In genomic region chr5:67100564-67101394, GRCm38 (mm10) we compare ENCODE assay signal across 19 mouse cellular contexts. TPM values are rescaled to one million over a fixed set of nuclear protein-coding genes. Genes with fewer than 3 reads are reported as not detected.
DNase-seq lines count a peak whose midpoint lies in the region; ATAC-seq and TF ChIP-seq lines count a peak whose summit lies in the region.
"Had no signal": no experiment of that assay in that cellular context is flagged by ENCODE, and none has a peak within 500 bp of the region (broad histone marks: within the 10 kb centered on the region; RNA-seq: fewer than 3 reads in every experiment).

No protein-coding gene starts in this region.

- no peak overlapping the region for H3K4me2 ChIP-seq in heart, postnatal 0 days (ENCODE audit: low read depth, low read length)
- H3K4me2 ChIP-seq in midbrain, embryonic 14.5 days (ENCODE audit: low read length) = no peak overlapping the region
- H3K4me2 ChIP-seq in midbrain, embryonic 13.5 days (replicated peaks) = no peak overlapping the region
- no peak overlapping the region for H3K4me2 ChIP-seq in neural tube, embryonic 11.5 days (ENCODE audit: low read depth)
- H3K4me2 ChIP-seq: embryonic facial prominence, embryonic 15.5 days; neural tube, embryonic 13.5 days had no signal

- WGBS in heart, postnatal 0 days = 3% methylated on average over 34 of the region's 34 CpGs
- WGBS in heart, embryonic 10.5 days = 1% methylated on average over 34 of the region's 34 CpGs
- 2% methylated on average over 34 of the region's 34 CpGs for WGBS in midbrain, embryonic 14.5 days
- under 1% methylated on average over 34 of the region's 34 CpGs for WGBS in midbrain, embryonic 13.5 days
- 1% methylated on average over 34 of the region's 34 CpGs for WGBS in embryonic facial prominence, embryonic 10.5 days
- WGBS in neural tube, embryonic 11.5 days = 1% methylated on average over 34 of the region's 34 CpGs

- no peaks in the 10 kb centered on the region for H3K4me1 ChIP-seq in heart, postnatal 0 days (ENCODE audit: control insufficient read depth, insufficient read depth)
- H3K4me1 ChIP-seq in heart, embryonic 10.5 days = peaks cover 11% of the 10 kb centered on the region
- no peaks in the 10 kb centered on the region for H3K4me1 ChIP-seq in midbrain, embryonic 14.5 days (ENCODE audit: control insufficient read depth, insufficient read depth, low read length)
- H3K4me1 ChIP-seq in midbrain, embryonic 13.5 days (replicated peaks) = peaks cover 9% of the 10 kb centered on the region
- H3K4me1 ChIP-seq in embryonic facial prominence, embryonic 10.5 days = peaks cover 17% of the 10 kb centered on the region
- H3K4me1 ChIP-seq in neural tube, embryonic 11.5 days (ENCODE audit: control insufficient read depth, insufficient read depth, low read length) = peaks cover 6% of the 10 kb centered on the region; the same call in 1 of the 2 replicates

- DNase-seq in heart, postnatal 0 days (ENCODE audit: low spot score) = peak; percentile 8
- DNase-seq in heart, embryonic 10.5 days (ENCODE audit: low spot score) = no peak
- DNase-seq in midbrain, embryonic 14.5 days = peak; percentile 48
- DNase-seq in embryonic facial prominence, embryonic 10.5 days (ENCODE audit: low spot score) = peak; percentile 55
- DNase-seq in neural tube, embryonic 11.5 days (ENCODE audit: low spot score) = peak; percentile 58
- no peak for DNase-seq in layer of hippocampus, adult 9-11 months
- DNase-seq: adrenal gland, adult 8-10 months; kidney, postnatal 25 days; liver, postnatal 0 days had no signal

- no peaks in the 10 kb centered on the region for H3K36me3 ChIP-seq in heart, postnatal 0 days (replicated peaks; ENCODE audit: control insufficient read depth, insufficient read depth, low read length)
- H3K36me3 ChIP-seq in heart, embryonic 10.5 days = no peaks in the 10 kb centered on the region
- no peaks in the 10 kb centered on the region for H3K36me3 ChIP-seq in midbrain, embryonic 14.5 days (ENCODE audit: control insufficient read depth, insufficient read depth, low read length)
- no peaks in the 10 kb centered on the region for H3K36me3 ChIP-seq in midbrain, embryonic 13.5 days
- H3K36me3 ChIP-seq in embryonic facial prominence, embryonic 10.5 days (replicated peaks) = no peaks in the 10 kb centered on the region
- no peaks in the 10 kb centered on the region for H3K36me3 ChIP-seq in neural tube, embryonic 11.5 days (ENCODE audit: control insufficient read depth, insufficient read depth, low read length)
- H3K36me3 ChIP-seq: embryonic facial prominence, embryonic 15.5 days; neural tube, embryonic 13.5 days had no signal

- TF ChIP-seq EP300 in heart, postnatal 0 days (IDR thresholded peaks at IDR 0.05; ENCODE audit: low read depth) = no peak

- no peak for TF ChIP-seq CTCF in heart, postnatal 0 days (IDR thresholded peaks at IDR 0.05; ENCODE audit: low read depth)

- no peaks in the 10 kb centered on the region for H3K9me3 ChIP-seq in heart, postnatal 0 days (replicated peaks; ENCODE audit: control insufficient read depth, low read length)
- H3K9me3 ChIP-seq in heart, embryonic 10.5 days = no peaks in the 10 kb centered on the region
- no peaks in the 10 kb centered on the region for H3K9me3 ChIP-seq in midbrain, embryonic 14.5 days (ENCODE audit: control insufficient read depth, low read length)
- H3K9me3 ChIP-seq in midbrain, embryonic 13.5 days = no peaks in the 10 kb centered on the region
- H3K9me3 ChIP-seq in embryonic facial prominence, embryonic 10.5 days = no peaks in the 10 kb centered on the region
- H3K9me3 ChIP-seq in neural tube, embryonic 11.5 days (ENCODE audit: control insufficient read depth, low read length) = no peaks in the 10 kb centered on the region
- H3K9me3 ChIP-seq: embryonic facial prominence, embryonic 15.5 days; neural tube, embryonic 13.5 days had no signal

- no peak overlapping the region for H3K4me3 ChIP-seq in heart, postnatal 0 days (ENCODE audit: low read depth, low read length)
- no peak overlapping the region for H3K4me3 ChIP-seq in heart, embryonic 10.5 days
- H3K4me3 ChIP-seq in midbrain, embryonic 14.5 days (replicated peaks; ENCODE audit: low read depth, low read length) = no peak overlapping the region
- no peak overlapping the region for H3K4me3 ChIP-seq in midbrain, embryonic 13.5 days (replicated peaks)
- no peak overlapping the region for H3K4me3 ChIP-seq in embryonic facial prominence, embryonic 10.5 days
- no peak overlapping the region for H3K4me3 ChIP-seq in neural tube, embryonic 11.5 days (ENCODE audit: low read depth, low read length)
- H3K4me3 ChIP-seq: embryonic facial prominence, embryonic 15.5 days; heart, adult 2 months; neural tube, embryonic 13.5 days had no signal

- no peak overlapping the region for H3K27ac ChIP-seq in heart, postnatal 0 days (ENCODE audit: low read depth)
- no peak overlapping the region for H3K27ac ChIP-seq in heart, embryonic 10.5 days
- H3K27ac ChIP-seq in midbrain, embryonic 14.5 days (replicated peaks; ENCODE audit: low read depth, low read length) = no peak overlapping the region
- no peak overlapping the region for H3K27ac ChIP-seq in midbrain, embryonic 13.5 days
- H3K27ac ChIP-seq in embryonic facial prominence, embryonic 10.5 days (replicated peaks) = no peak overlapping the region
- no peak overlapping the region for H3K27ac ChIP-seq in neural tube, embryonic 11.5 days (ENCODE audit: low read depth, low read length)
- H3K27ac ChIP-seq: embryonic facial prominence, embryonic 15.5 days; heart, adult 2 months; neural tube, embryonic 13.5 days had no signal

- H3K9ac ChIP-seq in heart, postnatal 0 days (replicated peaks; ENCODE audit: low read depth, low read length) = no peak overlapping the region
- H3K9ac ChIP-seq in midbrain, embryonic 14.5 days (replicated peaks; ENCODE audit: low read length) = no peak overlapping the region
- no peak overlapping the region for H3K9ac ChIP-seq in midbrain, embryonic 13.5 days (replicated peaks)
- H3K9ac ChIP-seq in neural tube, embryonic 11.5 days (ENCODE audit: low read length) = no peak overlapping the region
- H3K9ac ChIP-seq: embryonic facial prominence, embryonic 15.5 days; liver, postnatal 0 days; neural tube, embryonic 13.5 days had no signal

- peaks cover 93% of the 10 kb centered on the region for H3K27me3 ChIP-seq in heart, postnatal 0 days (ENCODE audit: control insufficient read depth, insufficient read depth, low read length)
- peaks cover 99% of the 10 kb centered on the region for H3K27me3 ChIP-seq in heart, embryonic 10.5 days (ENCODE audit: insufficient read depth, poor library complexity, severe bottlenecking)
- H3K27me3 ChIP-seq in midbrain, embryonic 14.5 days (ENCODE audit: control insufficient read depth, insufficient read depth, low read length) = peaks cover 86% of the 10 kb centered on the region
- peaks cover 98% of the 10 kb centered on the region for H3K27me3 ChIP-seq in midbrain, embryonic 13.5 days
- peaks cover 100% of the 10 kb centered on the region for H3K27me3 ChIP-seq in embryonic facial prominence, embryonic 10.5 days (replicated peaks; ENCODE audit: low read depth, poor library complexity, severe bottlenecking)
- H3K27me3 ChIP-seq in neural tube, embryonic 11.5 days (ENCODE audit: control insufficient read depth, insufficient read depth, low read length) = peaks cover 88% of the 10 kb centered on the region

- ATAC-seq in heart, postnatal 0 days (ENCODE audit: insufficient read depth, low read depth) = no peak
- no peak for ATAC-seq in midbrain, embryonic 14.5 days (ENCODE audit: low FRiP score, low TSS enrichment)
- no peak for ATAC-seq in midbrain, embryonic 13.5 days
- ATAC-seq in neural tube, embryonic 11.5 days (ENCODE audit: insufficient read depth, low FRiP score, low TSS enrichment) = no peak
- ATAC-seq in megakaryocyte progenitor cell, adult 5-6 weeks (replicated peaks; ENCODE audit: poor library complexity) = no peak
- ATAC-seq: CD4-positive, CD25-positive, alpha-beta regulatory T cell, adult 4 months; liver, postnatal 0 days had no signal

RNA-seq across cellular contexts. Expression of gene Phox2b, which starts 1.7 kb away (rescaled TPM):
- total RNA-seq in heart, postnatal 0 days (2014; rRNA removed; ENCODE audit: low replicate concordance) = not detected in 2 replicates
- polyA plus RNA-seq in heart, postnatal 0 days (2015; fragmentation: Nextera tagmentation; extraction: Ambion mirVana) = 0.08 TPM in 1 of 2 replicates, not detected in the other
- 0.07 and 0.89 TPM in 2 replicates for polyA plus RNA-seq in heart, embryonic 10.5 days (2016; fragmentation: Nextera tagmentation; extraction: Ambion mirVana)
- 2.2 and 3.3 TPM in 2 replicates for polyA plus RNA-seq in midbrain, embryonic 14.5 days (2014; fragmentation: Nextera tagmentation; extraction: Ambion mirVana)
- polyA plus RNA-seq in midbrain, embryonic 13.5 days (2015; fragmentation: Nextera tagmentation; extraction: Ambion mirVana) = 1.1 and 2.0 TPM in 2 replicates
- 2.8 and 11.2 TPM in 2 replicates for polyA plus RNA-seq in embryonic facial prominence, embryonic 10.5 days (2016; fragmentation: Nextera tagmentation; extraction: Ambion mirVana)
- 1.5 and 3.2 TPM in 2 replicates for polyA plus RNA-seq in neural tube, embryonic 11.5 days (2014; fragmentation: Nextera tagmentation; extraction: Ambion mirVana)
- total RNA-seq in megakaryocyte progenitor cell, adult 5-6 weeks (2015) = not detected in 2 replicates
- not detected in 2 replicates for total RNA-seq in megakaryocyte progenitor cell, adult 5-6 weeks (2017)
- total RNA-seq: heart, adult 2 months; hematopoietic stem cell, adult 5-6 weeks; left cerebral cortex, postnatal 36 days; megakaryocyte, adult 5-6 weeks had no signal
- polyA plus RNA-seq: frontal cortex, adult 2 months; liver, postnatal 0 days had no signal

Comparison
In these comparisons a context has a peak if more than half of its experiments do, and no peak if none do; other contexts are left out.
1. DNase-seq: peak in heart, postnatal 0 days (single experiment), midbrain, embryonic 14.5 days (single experiment), embryonic facial prominence, embryonic 10.5 days (single experiment) and neural tube, embryonic 11.5 days (single experiment); none in heart, embryonic 10.5 days (single experiment) and layer of hippocampus, adult 9-11 months (single experiment).